Mouse (Mus musculus): ENCODE measurements around the gene Car3.

DNA sequence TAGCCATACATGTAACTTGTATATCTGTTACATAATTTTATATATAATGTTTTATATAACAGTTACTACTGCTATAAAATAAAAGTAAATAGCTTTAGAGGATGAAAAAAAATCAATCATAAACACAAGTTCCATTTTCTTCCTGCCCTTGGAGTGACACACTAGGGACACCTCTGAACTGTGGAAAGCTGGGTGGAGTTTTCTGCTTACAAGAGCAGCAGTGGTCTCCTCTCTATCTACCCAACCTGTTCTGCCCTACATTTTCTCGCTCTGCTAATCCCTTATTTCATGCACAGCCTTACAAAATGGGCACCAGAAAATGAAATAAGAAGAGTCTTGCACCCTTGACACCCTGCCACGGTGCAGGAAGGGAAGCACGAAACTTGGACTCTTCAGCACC, 16.0 kb downstream of the Car3 start:
- TF ChIP-seq CTCF (IDR thresholded peaks at IDR 0.05; ENCODE audit: low read depth) (no peak), EP300 (IDR thresholded peaks at IDR 0.05; ENCODE audit: low read depth) (no peak)

All from liver, postnatal 0 days (tissue).